Mouse (Mus musculus): ENCODE results near the gene Gm10638. TPM values are rescaled to one million over a fixed set of nuclear protein-coding genes. Genes with fewer than 3 reads are reported as not detected.

Gm10638 gene
- total and polyA plus RNA-seq, 2 experiments = 0.16 TPM; not detected in 1

- H3K27me3 ChIP-seq (ENCODE audit: control insufficient read depth, insufficient read depth, low read length) = no peaks in the 10 kb centered on the region
- 80% methylated on average over 6 of the region's 6 CpGs for WGBS
- TF ChIP-seq CTCF (IDR thresholded peaks at IDR 0.05; ENCODE audit: low read depth, low read length) (no peak), POLR2A (IDR thresholded peaks at IDR 0.05; ENCODE audit: extremely low read depth, insufficient read depth, low read length) (no peak)
- no peaks in the 10 kb centered on the region for H3K4me1 ChIP-seq (ENCODE audit: control insufficient read depth, insufficient read depth, low read length)
- no peak overlapping the region for H3K9ac ChIP-seq (ENCODE audit: low read depth, low read length)
- no peak overlapping the region for H3K4me3 ChIP-seq (ENCODE audit: insufficient read depth, low read depth, low read length)
- DNase-seq (ENCODE audit: extremely low read depth, low read depth, low spot score) = no peak
- H3K36me3 ChIP-seq (ENCODE audit: control insufficient read depth, insufficient read depth, low read length) = no peaks in the 10 kb centered on the region
- H3K27ac ChIP-seq (replicated peaks; ENCODE audit: insufficient read depth, low read depth, low read length) = no peak overlapping the region
- no peaks in the 10 kb centered on the region for H3K79me2 ChIP-seq (ENCODE audit: control insufficient read depth, insufficient read depth, low read length)
Observed at GRCm38 (mm10) chr8:86794716-86795115, 49.2 kb downstream of the Gm10638 start.

Other genes with a start within 250 kb of the Gm10638 start
- 0.18 and 0.81 TPM in 2 replicates for gene Abcc12, start 165.0 kb upstream of the Gm10638 start, total RNA-seq (2014; rRNA removed)
- 0.21 TPM in 1 of 2 replicates, not detected in the other for gene Abcc12, start 165.0 kb upstream of the Gm10638 start, polyA plus RNA-seq (2012; rRNA removed)
- gene Lonp2, start 121.7 kb upstream of the Gm10638 start, total RNA-seq (2014; rRNA removed) = 244 and 308 TPM in 2 replicates
- gene Lonp2, start 121.7 kb upstream of the Gm10638 start, polyA plus RNA-seq (2012; rRNA removed) = 278 and 299 TPM in 2 replicates
- 7.1 and 7.9 TPM in 2 replicates for gene Siah1a, start 235 bp downstream of the Gm10638 start, total RNA-seq (2014; rRNA removed)
- 6.0 and 6.4 TPM in 2 replicates for gene Siah1a, start 235 bp downstream of the Gm10638 start, polyA plus RNA-seq (2012; rRNA removed)
- 3.5 and 4.4 TPM in 2 replicates for gene N4bp1, start 139.6 kb downstream of the Gm10638 start, total RNA-seq (2014; rRNA removed)
- gene N4bp1, start 139.6 kb downstream of the Gm10638 start, polyA plus RNA-seq (2012; rRNA removed) = 4.3 and 5.1 TPM in 2 replicates

Measured in liver, adult 2 months (tissue).